Mouse (Mus musculus) layer of hippocampus, adult 2 months (tissue): ENCODE data around the gene Gkn3. TPM values are rescaled to one million over a fixed set of nuclear protein-coding genes. Genes with fewer than 3 reads are reported as not detected.

Experiments used
- DNase-seq, 2 experiments: peaks; one replicate each; pipeline ENCODE4 v3.0.0; 2022; ENCODE audit warnings: low spot score in 2 of 2
- H3K27ac ChIP-seq: fragments of 200-600 bp; 2 replicates; pipeline ENCODE4 v1.8.1; 2022
- H3K4me3 ChIP-seq: fragments of 200-600 bp; 2 replicates; pipeline ENCODE4 v1.8.1; 2022; ENCODE audit warnings: mild to moderate bottlenecking
- CTCF ChIP-seq: fragments of 200-600 bp; conservative IDR thresholded peaks from 2 replicates; pipeline ENCODE4 v1.8.1; 2022; ENCODE audit warnings: antibody characterized with exemption, mild to moderate bottlenecking, moderate library complexity
- total RNA-seq, 2 experiments: library from RNA; stranded (reverse); gene quantifications; 2 replicates each; pipeline ENCODE4 v1.2.3; 2021

The Gkn3 gene
- total RNA-seq, 2 experiments from 2014 or later, result 2.0 to 3.6 TPM

- no peak for DNase-seq
- TF ChIP-seq CTCF, result no peak
- no peak overlapping the region for H3K4me3 ChIP-seq
- no peak overlapping the region for H3K27ac ChIP-seq
Measured at GRCm38 (mm10) chr6:87393466-87394205, 4.9 kb upstream of the Gkn3 start.

- no peak overlapping the region for H3K4me3 ChIP-seq
- no peak overlapping the region for H3K27ac ChIP-seq
- TF ChIP-seq CTCF, result no peak
- DNase-seq, result no peak
Measured at GRCm38 (mm10) chr6:87389455-87389989, 787 bp upstream of the Gkn3 start.

- H3K4me3 ChIP-seq, result no peak overlapping the region
- no peak overlapping the region for H3K27ac ChIP-seq
- no peak for TF ChIP-seq CTCF
- DNase-seq, result no peak
Measured at GRCm38 (mm10) chr6:87386681-87387080, 2.1 kb downstream of the Gkn3 start.

- TF ChIP-seq CTCF, result peak; percentile 96
- Histone ChIP-seq H3K4me3 (no peak overlapping the region), H3K27ac (no peak overlapping the region)
- DNase-seq, result peak; percentile 66 to 78
Measured at GRCm38 (mm10) chr6:87386203-87386602, 2.5 kb downstream of the Gkn3 start.

- no peak for TF ChIP-seq CTCF
- H3K4me3 ChIP-seq, result no peak overlapping the region; the same call in 1 of the 2 replicates
- no peak overlapping the region for H3K27ac ChIP-seq
- DNase-seq, result peak in 1 of 2 experiments; percentile 12
Measured at GRCm38 (mm10) chr6:87384761-87385160, 4.0 kb downstream of the Gkn3 start.

GRCm38 (mm10) chr6:87383926-87384691 lies 4.6 kb downstream of the Gkn3 start:
- Histone ChIP-seq H3K4me3 (peak overlapping the region; percentile 42), H3K27ac (no peak overlapping the region)
- DNase-seq, result no peak
- peak; percentile 80 for TF ChIP-seq CTCF

- Histone ChIP-seq H3K27ac (no peak within 1 kb of the TSS), H3K4me3 (no peak within 1 kb of the TSS)
- TF ChIP-seq CTCF, result no peak
- no peak for DNase-seq
Measured at GRCm38 (mm10) chr6:87373057-87373456, 15.7 kb downstream of the Gkn3 start, which contains the start of gene Gkn2. TSS of gene Gkn2 (plus strand) at chr6:87373357.

GRCm38 (mm10) chr6:87369223-87369622 lies 19.5 kb downstream of the Gkn3 start:
- no peak for DNase-seq
- Histone ChIP-seq H3K4me3 (no peak overlapping the region), H3K27ac (no peak overlapping the region)
- TF ChIP-seq CTCF, result no peak

GRCm38 (mm10) chr6:87354441-87354840 lies 34.3 kb downstream of the Gkn3 start:
- Histone ChIP-seq H3K27ac (peak overlapping the region; percentile 25; the same call in 1 of the 2 replicates), H3K4me3 (no peak overlapping the region)
- DNase-seq, result no peak
- no peak for TF ChIP-seq CTCF

- Histone ChIP-seq H3K4me3 (no peak within 1 kb of the TSS), H3K27ac (no peak within 1 kb of the TSS)
- no peak for DNase-seq
- no peak for TF ChIP-seq CTCF
Measured at GRCm38 (mm10) chr6:87350829-87351228, 37.9 kb downstream of the Gkn3 start, which contains the start of gene Gkn1. TSS of gene Gkn1 (minus strand) at chr6:87350942.

- 0 out of 2 replicates have a peak overlapping the region, but pooled peaks have one; percentile 10 for H3K27ac ChIP-seq
- no peak for TF ChIP-seq CTCF
- no peak for DNase-seq
- peak overlapping the region; percentile 63 for H3K4me3 ChIP-seq
Measured at GRCm38 (mm10) chr6:87335935-87336295, 52.8 kb downstream of the Gkn3 start.

GRCm38 (mm10) chr6:87335091-87335934 lies 53.4 kb downstream of the Gkn3 start, which contains the start of gene Antxr1:
TSS of gene Antxr1 (minus strand) at chr6:87335821.
- TF ChIP-seq CTCF, result peak; percentile 78
- peak within 1 kb of the TSS; percentile 90 for H3K27ac ChIP-seq
- DNase-seq, result peak in 1 of 2 experiments; percentile 48
- peak within 1 kb of the TSS; percentile 63 for H3K4me3 ChIP-seq
